Mouse (Mus musculus): ENCODE measurements around the gene Tigd2.
"Not testable (repeated sequence)": the region's sequence is repeated elsewhere in the genome, so short reads cannot be mapped to it uniquely, and the experiment has no call there.

- not testable (repeated sequence) for TF ChIP-seq CTCF (IDR thresholded peaks at IDR 0.05; ENCODE audit: extremely low read depth, insufficient read depth, insufficient read length, insufficient replicate concordance); POLR2A (IDR thresholded peaks at IDR 0.05; ENCODE audit: low read depth, low read length)
Measured at GRCm38 (mm10) chr6:59194518-59194917, 14.2 kb upstream of the Tigd2 start.
